Mouse (Mus musculus): ENCODE measurements around the gene Olfr822.

DNA sequence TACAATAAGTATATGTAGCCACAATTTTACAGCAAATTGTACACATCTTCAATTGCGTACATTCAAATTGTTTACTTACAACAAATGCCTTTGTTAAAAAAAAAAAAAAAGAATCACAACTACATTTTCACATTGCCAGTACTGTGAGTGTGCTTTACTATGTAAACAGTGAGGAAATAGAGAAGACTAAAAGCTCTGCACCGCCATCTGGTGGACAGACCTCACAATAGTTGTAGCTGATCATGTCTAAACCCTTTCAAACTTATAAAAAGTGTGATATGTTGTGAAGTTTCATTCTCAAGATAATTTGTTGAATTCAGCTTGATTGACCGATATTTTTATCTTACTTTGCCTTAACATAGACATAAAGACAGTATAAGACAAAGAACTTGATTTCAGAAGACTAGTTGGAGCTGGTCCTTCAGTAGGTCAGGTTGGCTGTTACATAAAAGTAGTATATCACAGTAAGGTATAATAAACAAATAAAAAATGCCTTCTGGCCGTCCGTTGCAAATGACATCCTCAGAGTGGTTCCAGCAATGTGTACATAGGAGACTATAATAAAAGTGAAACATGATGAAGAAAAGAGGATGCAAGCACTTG, 21.9 kb downstream of the Olfr822 start:
- TF ChIP-seq POLR2A (IDR thresholded peaks at IDR 0.05; ENCODE audit: control insufficient read depth, low read depth, low read length) (no peak), CTCF (IDR thresholded peaks at IDR 0.05; ENCODE audit: control insufficient read depth, insufficient read depth, insufficient replicate concordance, low read depth, low read length) (no peak)
